Mouse (Mus musculus): ENCODE results near the gene Kank1. TPM values are rescaled to one million over a fixed set of nuclear protein-coding genes. Genes with fewer than 3 reads are reported as not detected.
A peak's percentile ranks its signal among the peaks of the same experiment; 100 is the strongest.
"Not testable (repeated sequence)": the region's sequence is repeated elsewhere in the genome, so short reads cannot be mapped to it uniquely, and the experiment has no call there.

Gene Kank1
- total RNA-seq, 1 experiment from 2014 or later = not detected

DNA sequence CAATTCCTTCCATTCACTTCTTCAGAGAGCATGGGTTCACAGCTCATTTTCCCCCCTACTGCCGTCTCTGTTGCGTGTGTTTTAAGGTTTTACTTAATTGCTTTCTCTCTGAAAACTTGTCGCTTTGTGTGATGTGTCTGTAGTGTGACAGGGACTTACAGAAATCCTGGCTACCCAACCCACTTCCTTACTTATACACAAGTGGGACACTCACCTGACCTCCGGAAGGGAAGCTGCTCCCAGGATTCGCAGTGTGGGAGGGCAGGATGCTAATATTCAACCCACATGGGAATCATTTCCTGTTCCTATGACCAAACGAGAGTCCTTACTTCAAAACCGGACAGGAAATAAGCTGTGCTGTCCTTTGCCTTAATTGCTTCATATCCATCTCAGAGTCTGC lies 195.1 kb downstream of the Kank1 start:
- no peak for ATAC-seq (replicated peaks; ENCODE audit: low read depth, poor library complexity, severe bottlenecking)

DNA sequence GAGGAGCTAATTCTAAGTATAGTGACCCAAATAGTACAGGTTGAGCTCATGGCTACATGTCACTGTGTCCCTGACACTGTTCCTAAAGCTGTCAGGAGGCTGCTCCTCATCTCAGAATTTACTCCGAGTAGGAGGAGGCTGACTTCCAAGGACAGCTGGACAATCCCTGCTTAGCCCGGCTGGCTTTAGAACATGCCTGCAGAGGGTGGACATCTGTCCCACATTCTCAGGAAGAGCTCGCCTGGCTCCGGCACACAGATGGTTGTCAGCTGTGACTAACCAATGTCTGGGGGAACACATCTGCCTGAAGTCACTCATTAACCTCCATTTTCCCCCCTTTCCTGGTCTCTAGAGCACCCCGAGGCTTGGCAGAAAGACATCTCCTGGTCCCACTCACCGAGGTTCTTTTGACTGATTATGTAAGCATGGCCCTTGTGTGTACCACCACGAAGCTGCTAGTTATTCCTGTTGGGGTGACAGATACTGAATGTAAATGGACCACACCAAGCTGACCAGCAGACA lies 196.5 kb downstream of the Kank1 start:
- no peak for ATAC-seq (replicated peaks; ENCODE audit: low read depth, poor library complexity, severe bottlenecking)

DNA sequence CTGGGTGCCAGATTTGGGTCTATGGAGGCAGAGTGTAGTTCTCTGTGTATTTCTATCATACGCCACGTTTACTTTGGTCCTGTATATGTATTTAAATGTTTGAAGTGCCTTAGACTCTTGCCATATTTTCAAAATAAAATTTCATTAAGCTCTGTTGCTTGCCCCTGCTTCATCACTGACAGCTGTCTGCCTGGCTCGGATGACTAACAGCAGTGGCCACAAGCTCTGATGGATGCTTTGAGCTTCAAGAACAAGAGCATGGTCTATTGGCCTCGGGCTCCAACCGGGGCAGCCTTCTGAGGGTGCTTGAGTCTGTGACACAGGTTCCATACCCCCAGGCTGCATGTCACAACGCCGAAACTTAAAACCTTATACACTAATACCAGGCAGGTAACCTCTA lies 197.6 kb downstream of the Kank1 start:
- ATAC-seq (replicated peaks; ENCODE audit: low read depth, poor library complexity, severe bottlenecking) = no peak

DNA sequence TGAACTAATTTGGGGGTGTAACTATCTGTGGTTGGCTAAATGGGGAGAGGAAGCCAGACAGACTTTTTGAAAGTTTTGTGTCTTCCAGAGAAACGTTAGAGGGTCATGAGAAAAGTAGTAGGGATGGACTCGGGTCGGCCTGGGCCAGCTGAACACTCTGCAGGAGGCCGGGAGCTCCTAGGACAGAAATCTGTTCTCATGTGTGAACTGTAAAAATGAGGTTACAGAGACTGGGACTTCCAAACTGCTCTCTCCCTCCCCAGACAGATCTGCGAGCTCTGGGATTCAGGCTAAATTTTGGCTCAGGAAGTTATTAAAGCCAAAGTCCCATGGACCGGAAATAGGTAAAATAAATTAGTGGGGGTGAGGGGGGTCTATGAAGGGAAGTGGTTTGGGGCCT lies 198.0 kb downstream of the Kank1 start:
- no peak for ATAC-seq (replicated peaks; ENCODE audit: low read depth, poor library complexity, severe bottlenecking)

DNA sequence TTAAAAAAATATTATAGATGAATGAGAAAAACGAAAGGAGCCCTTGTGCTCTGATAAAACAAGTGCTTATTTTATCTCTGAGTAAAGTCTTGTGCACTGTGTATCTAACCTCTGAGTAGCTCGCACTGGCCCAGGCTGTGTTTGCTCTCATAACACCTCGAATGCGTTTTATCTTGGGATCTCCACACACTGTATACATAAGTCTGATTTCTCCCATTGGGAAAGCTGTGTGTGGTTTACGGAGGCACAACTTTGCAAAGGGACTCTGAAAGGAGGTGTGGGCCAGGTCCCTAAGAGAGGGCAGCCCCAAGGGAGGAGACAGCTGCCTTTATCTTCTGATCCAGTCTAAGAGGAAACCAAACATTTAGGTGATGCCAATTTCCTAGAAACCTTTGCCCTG lies 198.6 kb downstream of the Kank1 start:
- no peak for ATAC-seq (replicated peaks; ENCODE audit: low read depth, poor library complexity, severe bottlenecking)

DNA sequence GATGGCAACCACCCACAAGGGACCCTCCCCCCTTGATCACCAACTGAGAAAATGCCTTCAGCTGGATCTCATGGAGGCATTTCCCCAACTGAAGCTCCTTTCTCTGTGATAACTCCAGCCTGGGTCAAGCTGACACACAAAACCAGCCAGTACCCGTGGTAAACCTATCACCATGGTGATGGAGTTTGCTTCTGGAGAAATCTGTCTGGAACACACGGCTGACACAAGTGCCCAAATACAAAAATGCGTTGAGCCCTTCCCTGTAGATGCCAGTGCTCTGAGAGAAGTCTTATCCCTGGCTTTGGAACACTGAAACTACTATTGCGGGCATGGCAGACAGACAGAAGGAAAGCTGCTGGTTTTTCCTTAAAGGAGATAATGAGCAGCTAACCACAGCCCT lies 199.4 kb downstream of the Kank1 start:
- no peak for ATAC-seq (replicated peaks; ENCODE audit: low read depth, poor library complexity, severe bottlenecking)

DNA sequence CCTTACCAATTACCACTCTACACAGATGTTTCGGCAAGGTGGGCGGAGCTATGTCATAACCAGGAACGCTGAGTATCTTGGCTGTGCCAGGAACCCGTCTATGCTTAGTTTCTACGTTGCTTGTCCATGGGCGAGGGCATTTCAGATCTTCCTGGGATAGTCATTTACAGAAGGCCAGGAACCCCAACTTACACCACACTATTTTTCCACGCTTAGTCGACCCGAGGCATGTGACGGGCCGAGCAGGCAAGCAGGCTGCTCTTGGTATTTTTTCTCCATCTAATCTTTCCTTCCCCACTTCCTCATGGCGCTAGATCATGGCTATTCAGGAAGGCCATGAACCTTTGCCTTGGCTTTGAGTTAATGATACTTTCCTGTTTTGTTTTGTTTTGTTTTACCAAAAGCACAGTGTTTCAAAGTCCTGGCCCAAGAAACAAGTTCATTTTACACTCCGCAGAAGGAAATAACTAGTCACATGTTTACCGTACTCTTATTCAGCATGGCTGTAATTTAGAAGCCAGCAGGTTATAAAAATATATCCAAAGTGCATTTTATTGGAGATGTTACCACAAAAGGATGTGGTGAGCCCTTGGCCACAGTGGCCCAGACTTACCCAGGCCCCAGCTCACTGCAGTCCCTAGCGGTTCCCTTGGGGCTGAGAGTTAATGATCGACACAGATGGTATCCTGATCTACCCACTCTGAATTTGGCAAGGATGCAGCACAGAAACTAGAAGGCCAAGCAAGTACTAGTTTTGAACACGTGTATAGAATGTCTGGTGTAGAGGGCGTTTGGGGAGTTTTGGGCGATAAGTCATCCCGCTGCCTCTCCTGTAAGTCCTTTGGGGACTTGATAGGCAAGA lies 200.2 kb downstream of the Kank1 start:
- peak; percentile 94 for ATAC-seq (replicated peaks; ENCODE audit: low read depth, poor library complexity, severe bottlenecking)

DNA sequence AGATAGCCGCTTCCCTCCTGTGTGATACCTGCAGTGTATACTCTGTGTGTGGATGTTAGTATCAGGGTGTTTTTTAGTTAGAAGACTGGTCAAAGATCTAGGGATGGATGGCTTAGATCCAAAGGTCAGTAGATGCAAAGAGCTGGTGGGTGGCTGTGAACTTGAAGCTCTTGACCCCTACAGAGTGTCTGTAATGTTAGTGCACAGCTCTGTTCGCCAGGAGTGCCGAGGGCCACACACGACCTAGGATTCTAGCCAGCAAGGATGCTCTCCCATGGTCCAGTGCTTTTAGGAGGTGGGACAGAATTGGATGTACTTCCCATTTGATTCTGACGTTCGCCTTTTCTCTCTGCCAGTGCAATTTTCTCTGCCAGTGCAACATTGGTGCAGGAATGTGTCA lies 201.5 kb downstream of the Kank1 start:
- no peak for ATAC-seq (replicated peaks; ENCODE audit: low read depth, poor library complexity, severe bottlenecking)

DNA sequence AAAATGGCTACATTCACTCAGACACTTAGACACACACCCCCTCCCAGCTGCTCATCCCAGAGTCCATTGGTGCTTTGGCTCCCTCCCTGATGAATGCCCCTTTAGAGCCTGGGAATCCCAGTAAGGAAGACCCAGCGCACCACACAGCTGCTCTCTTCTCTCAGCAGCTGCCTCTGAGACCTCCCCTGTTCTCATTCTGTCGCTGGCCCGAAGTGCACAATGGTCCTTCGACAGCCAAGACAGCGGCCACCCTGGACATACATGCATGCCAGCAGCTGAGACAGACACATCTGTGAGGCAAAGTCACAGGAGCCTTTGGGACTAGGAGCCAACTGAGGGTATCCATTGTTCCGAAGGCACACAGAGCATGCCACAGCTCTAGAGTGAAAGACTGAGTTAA lies 203.0 kb downstream of the Kank1 start:
- ATAC-seq (replicated peaks; ENCODE audit: low read depth, poor library complexity, severe bottlenecking) = no peak

DNA sequence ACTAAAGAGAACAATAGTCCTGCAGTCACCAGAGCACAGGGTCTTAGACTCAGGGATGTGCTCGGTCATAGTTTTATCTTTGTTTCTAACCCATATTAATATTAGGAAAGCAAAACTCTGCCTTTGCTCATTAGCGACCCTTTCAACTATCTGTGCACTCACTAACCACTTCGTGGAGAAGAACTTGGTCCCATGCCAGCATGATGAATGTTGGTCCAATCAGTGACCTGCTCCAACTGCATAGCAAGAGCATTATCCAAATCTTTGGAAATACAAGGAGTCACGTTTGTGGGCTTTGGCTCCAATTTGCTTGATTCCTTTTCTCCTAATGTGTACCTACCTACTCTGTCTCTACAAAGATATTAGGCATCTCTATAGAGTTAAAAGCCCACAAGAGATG lies 204.0 kb downstream of the Kank1 start:
- ATAC-seq (replicated peaks; ENCODE audit: low read depth, poor library complexity, severe bottlenecking) = no peak

DNA sequence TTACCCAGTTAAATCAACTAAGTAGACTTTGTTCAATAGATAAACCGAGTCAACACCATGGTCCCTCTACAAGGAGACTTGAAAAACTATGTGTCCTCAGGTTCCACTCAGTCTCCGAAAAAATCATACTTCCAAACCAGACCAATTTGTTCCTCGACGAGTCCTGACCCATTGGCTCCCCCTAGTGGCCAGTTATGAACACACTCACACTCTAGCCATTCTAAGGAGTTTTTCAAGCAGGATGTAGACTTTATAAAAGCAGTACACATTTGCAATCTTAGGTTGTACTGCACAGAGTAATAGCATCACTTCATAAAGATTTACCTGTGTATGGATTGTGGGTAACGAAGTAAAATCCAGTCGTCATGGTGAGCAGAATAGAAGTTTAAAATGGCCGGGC lies 208.3 kb downstream of the Kank1 start:
- peak; percentile 55 for ATAC-seq (replicated peaks; ENCODE audit: low read depth, poor library complexity, severe bottlenecking)

DNA sequence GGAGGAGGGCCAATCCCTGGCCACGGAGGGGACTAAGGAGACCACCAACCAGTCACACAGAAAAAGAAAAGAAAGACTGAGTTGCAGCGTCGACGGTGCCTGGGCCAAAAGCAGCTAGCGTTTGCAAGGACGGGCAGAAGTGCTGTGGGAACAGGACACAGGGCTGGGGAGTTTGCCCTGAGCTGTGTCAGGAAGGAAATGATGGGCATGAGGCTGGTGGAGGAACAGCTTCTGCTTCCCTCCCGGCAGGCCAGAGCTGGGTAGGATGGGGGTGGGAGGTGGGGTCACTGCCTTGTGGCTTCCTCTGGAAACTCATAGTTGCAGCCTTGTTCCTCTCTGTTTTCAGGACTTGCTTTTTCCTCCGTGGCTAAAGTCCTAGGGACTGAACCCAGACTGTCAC lies 209.1 kb downstream of the Kank1 start:
- ATAC-seq (replicated peaks; ENCODE audit: low read depth, poor library complexity, severe bottlenecking) = peak; percentile 88

DNA sequence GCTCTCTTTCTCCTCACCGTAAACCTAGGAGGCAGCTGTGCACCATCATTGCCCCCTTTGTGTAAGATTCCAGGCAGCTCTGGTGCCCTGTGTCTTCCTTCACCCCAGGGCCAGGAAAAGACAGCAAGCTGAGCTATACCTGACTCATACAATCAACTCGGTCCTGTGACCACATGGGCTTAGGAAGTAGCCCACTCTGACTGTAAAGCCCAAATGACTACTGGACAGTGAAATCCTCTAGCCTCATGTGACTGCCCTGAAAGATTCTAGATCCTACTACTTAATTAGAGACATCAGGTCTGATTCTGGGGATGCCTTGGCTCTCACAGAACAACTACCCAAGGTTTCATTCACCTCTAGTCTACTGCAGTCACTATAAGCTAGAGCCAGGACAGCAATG lies 209.9 kb downstream of the Kank1 start:
- no peak for ATAC-seq (replicated peaks; ENCODE audit: low read depth, poor library complexity, severe bottlenecking)

DNA sequence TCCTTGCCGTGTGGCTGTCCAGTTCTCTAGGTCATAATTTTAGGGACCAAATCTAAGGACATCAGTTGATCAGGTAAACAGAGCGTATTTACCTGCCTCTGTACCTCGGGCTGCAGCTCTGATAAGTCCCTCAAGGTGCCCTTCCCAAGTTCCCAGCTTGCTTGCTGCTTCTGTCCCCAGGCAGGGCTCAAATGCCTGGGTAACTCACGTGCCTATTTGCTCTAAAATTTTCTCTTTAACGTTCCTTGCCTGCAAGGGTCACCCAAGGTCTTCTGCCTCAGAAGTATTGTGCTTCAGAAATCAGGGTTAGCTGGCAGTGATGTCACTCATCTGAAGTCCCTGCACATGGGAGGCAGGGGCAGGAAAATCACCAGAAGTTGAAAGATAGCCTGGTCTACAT lies 210.6 kb downstream of the Kank1 start:
- no peak for ATAC-seq (replicated peaks; ENCODE audit: low read depth, poor library complexity, severe bottlenecking)

DNA sequence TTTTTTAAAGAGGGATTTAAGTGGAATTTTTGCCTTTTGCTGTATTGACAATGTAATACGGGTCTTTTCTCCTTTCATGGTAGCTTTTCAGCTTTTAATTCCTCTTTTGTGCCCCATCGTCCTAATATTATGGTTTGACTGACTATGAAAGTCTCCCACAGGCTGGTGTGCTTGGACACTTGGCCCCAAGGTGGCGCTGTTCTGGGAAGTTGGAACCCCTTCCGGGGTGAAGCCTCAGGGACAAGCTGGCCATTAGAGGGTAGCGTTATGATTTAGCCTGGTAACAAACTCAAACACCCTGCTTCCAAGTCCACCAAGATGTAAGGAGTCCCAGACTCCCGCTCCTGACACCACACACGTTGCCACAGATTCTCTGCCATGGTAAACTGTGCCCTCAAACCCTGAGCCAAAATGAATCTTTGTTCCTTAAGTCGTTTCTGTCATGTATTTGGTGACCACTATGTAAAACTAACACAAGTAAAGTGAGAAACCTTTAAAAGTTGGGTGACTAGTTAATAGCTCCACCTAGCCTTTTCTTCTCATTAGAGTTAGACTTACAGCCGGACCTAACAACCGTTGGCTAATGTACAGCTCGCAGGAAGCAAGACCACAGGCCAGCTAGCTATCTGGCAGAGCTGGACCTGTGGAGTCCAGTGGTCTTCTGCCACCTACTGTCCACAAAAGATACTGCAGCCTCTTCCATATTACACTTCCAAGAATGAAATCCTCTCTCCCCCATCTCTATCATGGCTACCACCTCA lies 214.3 kb downstream of the Kank1 start:
- peak; percentile 76 for ATAC-seq (replicated peaks; ENCODE audit: low read depth, poor library complexity, severe bottlenecking)

DNA sequence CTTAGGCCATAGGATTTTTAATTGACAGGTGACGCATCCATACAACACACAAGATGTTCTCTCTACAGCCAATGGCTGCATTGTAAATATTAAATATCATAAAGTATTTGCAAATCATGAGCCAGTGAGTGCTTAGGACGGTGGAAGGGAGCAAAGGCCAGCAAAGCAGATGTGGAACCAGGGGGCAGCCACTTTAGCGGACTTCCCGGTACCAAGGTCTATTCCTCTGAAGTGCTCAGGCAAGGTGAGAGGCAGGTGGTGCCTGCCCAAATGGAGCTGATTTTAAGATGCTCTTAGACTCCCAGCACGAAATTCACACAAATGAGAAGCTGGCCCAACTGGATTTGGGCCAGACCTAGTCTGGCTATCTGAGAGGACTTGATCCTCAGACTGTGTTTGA lies 216.4 kb downstream of the Kank1 start:
- ATAC-seq (replicated peaks; ENCODE audit: low read depth, poor library complexity, severe bottlenecking) = no peak

DNA sequence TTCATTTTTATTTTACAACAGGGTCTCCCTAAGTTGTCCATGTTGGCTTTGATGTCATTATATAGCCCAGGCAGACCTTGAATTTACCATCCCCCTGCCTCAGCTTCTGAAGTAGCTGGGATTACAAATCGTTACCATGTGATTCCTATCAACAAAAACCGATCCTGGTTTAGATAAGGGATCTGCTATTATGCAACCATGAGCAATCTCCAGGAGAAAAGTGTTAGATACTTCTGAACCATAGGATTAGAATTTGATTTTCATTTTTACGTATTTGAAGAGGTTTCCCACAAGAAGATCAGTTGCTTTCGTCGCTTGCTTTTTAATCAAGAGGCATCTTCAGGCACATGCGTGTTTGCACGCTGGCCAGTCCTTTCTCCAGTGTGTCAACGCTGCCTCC lies 224.0 kb downstream of the Kank1 start:
- ATAC-seq (replicated peaks; ENCODE audit: low read depth, poor library complexity, severe bottlenecking) = no peak

DNA sequence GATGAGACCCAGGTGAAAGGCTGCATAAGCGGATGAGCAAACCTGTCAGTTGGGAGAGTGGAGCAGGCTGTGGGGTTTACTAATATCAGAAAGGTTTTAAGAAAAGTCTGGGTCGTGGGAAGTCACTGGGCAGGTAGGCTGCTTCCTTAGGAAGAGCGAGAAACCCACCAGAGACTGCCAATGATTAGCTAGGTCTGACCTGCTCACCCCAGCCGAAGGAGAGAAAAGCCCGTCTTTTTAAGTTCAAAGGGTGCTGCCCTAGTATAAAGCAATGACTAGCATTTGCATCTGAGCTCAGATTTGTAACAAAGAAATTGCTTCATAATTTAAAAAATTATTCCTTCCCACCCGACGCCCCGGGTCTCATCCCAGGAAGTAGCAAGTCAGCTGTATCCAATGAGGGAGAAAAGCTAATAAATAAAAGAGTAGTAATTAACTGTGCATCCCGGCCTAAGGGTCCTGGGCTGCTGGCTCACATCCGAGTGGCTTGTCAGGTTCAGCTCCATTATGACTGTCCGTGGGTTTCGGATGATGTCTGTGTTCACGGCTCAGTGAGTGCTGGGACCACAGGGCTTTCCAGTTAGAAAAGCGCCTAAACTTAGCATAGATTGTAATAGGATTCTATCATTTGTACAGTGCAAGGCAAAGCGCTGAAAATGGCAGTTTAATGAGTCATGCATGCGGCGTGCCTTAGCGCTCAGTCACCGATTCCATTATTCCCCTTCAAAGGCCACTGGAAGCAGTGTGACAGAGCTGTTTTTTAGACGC lies 225.0 kb downstream of the Kank1 start:
- ATAC-seq (replicated peaks; ENCODE audit: low read depth, poor library complexity, severe bottlenecking) = no peak

DNA sequence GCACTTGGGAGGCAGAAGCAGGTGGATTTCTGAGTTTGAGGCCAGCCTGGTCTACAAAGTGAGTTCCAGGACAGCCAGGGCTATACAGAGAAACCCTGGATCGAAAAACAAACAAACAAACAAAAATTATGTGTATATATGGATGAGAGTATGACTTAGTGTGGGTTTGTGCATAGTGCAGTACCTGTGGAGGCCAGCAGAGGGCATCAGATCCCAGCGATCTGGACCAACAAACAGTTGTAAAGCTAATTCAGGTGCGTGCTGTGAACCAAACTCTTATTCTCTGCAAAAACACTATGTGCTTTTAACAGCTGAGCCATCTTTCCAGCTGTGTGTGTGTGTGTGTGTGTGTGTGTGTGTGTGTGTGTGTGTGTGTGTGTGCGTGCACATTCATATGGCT lies 239.0 kb downstream of the Kank1 start:
- not testable (repeated sequence) for ATAC-seq (replicated peaks; ENCODE audit: low read depth, poor library complexity, severe bottlenecking)

DNA sequence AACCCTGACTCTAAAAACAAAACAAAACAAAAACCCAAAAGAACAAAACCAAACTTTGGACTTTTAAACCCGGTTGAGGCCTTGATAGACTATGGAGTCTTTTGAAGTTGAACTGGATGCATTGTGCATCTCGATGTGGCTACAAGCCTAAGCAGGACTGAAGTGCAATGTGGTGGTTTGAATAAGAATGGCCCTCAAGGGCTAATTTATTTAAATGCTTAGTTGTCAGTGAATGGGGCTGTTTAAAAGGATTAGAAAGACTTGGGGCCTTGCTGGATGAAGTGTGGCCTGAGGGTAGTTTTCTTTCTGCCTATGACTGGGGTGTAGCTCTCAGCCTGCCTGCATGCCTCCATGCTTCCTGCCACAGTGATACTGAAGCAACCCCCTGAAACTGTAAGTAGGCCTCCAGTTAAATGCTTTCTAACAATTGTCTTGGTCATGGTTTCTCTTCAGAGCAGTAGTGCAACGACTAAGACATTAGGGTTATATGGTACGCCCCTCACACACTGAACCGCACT lies 242.4 kb downstream of the Kank1 start:
- ATAC-seq (replicated peaks; ENCODE audit: low read depth, poor library complexity, severe bottlenecking) = no peak

All from common myeloid progenitor, adult 5-6 weeks (primary cell).